Mouse (Mus musculus): ENCODE measurements around the gene Map2k7. TPM values are rescaled to one million over a fixed set of nuclear protein-coding genes. Genes with fewer than 3 reads are reported as not detected.

Map2k7 gene
- total RNA-seq, 2 experiments from 2014 or later: 80.9 to 90.4 TPM

GRCm38 (mm10) chr8:4258233-4258632 lies 19.7 kb downstream of the Map2k7 start:
- peak; percentile 39 for DNase-seq (ENCODE audit: low spot score)

- no peak for DNase-seq (ENCODE audit: low spot score)
Measured at GRCm38 (mm10) chr8:4258678-4259077, 20.1 kb downstream of the Map2k7 start.

GRCm38 (mm10) chr8:4259125-4259804 lies 20.7 kb downstream of the Map2k7 start, which contains the start of gene Ctxn1:
Gene Ctxn1, minus strand, starts transcription at chr8:4259274.
- peak; percentile 90 for DNase-seq (ENCODE audit: low spot score)

- DNase-seq (ENCODE audit: low spot score): no peak
Measured at GRCm38 (mm10) chr8:4259805-4260170, 21.2 kb downstream of the Map2k7 start.

- no peak for DNase-seq (ENCODE audit: low spot score)
Measured at GRCm38 (mm10) chr8:4263105-4263791, 24.7 kb downstream of the Map2k7 start.

- no peak for DNase-seq (ENCODE audit: low spot score)
Measured at GRCm38 (mm10) chr8:4265160-4265914, 26.8 kb downstream of the Map2k7 start.

- no peak for DNase-seq (ENCODE audit: low spot score)
Measured at GRCm38 (mm10) chr8:4267627-4268026, 29.1 kb downstream of the Map2k7 start.

GRCm38 (mm10) chr8:4269609-4270008 lies 31.1 kb downstream of the Map2k7 start:
- no peak for DNase-seq (ENCODE audit: low spot score)

GRCm38 (mm10) chr8:4275275-4276110 lies 37.0 kb downstream of the Map2k7 start, which contains the start of gene Timm44:
Gene Timm44, minus strand, starts transcription at chr8:4275913.
- DNase-seq (ENCODE audit: low spot score): peak; percentile 95

GRCm38 (mm10) chr8:4276111-4276465 lies 37.5 kb downstream of the Map2k7 start:
- no peak for DNase-seq (ENCODE audit: low spot score)

GRCm38 (mm10) chr8:4292738-4293137 lies 54.2 kb downstream of the Map2k7 start:
- DNase-seq (ENCODE audit: low spot score): no peak

Other genes with a start within 250 kb of the Map2k7 start
- 1 to 10 TPM in 1 of 2 experiments, under 1 TPM in 1; 0.91 to 1.6 TPM for gene Cd209f, start 132.9 kb upstream of the Map2k7 start, total RNA-seq (2021)
- under 1 TPM; 0.25 to 0.62 TPM for gene Cd209g, start 104.6 kb upstream of the Map2k7 start, total RNA-seq (2021)
- gene Evi5l, start 72.2 kb upstream of the Map2k7 start, total RNA-seq (2021): 10 to 100 TPM; 14.8 to 15.5 TPM
- not detected for gene Prr36, start 21.3 kb upstream of the Map2k7 start, total RNA-seq (2021)
- gene Lrrc8e, start 11.9 kb upstream of the Map2k7 start, total RNA-seq (2021): not detected
- under 1 TPM in 1 of 2 experiments, not detected in 1; 0.14 TPM for gene Gm49320, start 125 bp downstream of the Map2k7 start, total RNA-seq (2021)
- gene Tgfbr3l, start 9.5 kb downstream of the Map2k7 start, total RNA-seq (2021): 1 to 10 TPM; 1.2 to 1.7 TPM
- gene Snapc2, start 14.3 kb downstream of the Map2k7 start, total RNA-seq (2021): 10 to 100 TPM; 11.9 to 12.5 TPM
- gene Ctxn1, start 20.5 kb downstream of the Map2k7 start, total RNA-seq (2021): under 1 TPM; 0.37 to 0.69 TPM
- 10 to 100 TPM; 58.0 to 58.2 TPM for gene Timm44, start 37.2 kb downstream of the Map2k7 start, total RNA-seq (2021)
- gene Ccl25, start 86.5 kb downstream of the Map2k7 start, total RNA-seq (2021): 1 to 10 TPM; 7.0 to 8.5 TPM
- gene Elavl1, start 86.7 kb downstream of the Map2k7 start, total RNA-seq (2021): 10 to 100 TPM; 39.2 to 42.3 TPM

All from gastrocnemius, adult 18-20 months (tissue).